Mouse (Mus musculus): ENCODE measurements around the gene Sox5. TPM values are rescaled to one million over a fixed set of nuclear protein-coding genes. Genes with fewer than 3 reads are reported as not detected.

The Sox5 gene
- polyA plus RNA-seq, 2 experiments, result 1.6 to 1.7 TPM

DNA sequence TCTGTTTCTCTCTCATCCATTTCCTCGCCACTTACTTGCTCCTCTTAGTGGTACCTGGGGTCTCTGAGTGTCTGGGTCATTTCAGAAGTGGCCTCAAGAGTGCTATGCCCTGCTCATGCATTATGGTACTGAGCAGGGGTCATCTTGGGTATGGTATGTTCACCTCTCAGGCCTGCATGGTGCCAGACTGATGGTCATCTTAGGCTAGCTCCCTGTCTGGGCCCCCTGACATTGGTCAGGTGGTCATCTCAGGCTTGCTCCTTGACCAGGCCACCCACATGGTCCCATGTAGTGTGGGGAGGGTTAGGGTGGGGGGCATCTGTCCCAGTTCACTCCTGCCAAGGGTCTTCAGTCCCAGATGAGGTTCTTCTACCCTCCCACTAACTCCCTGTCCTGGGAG lies 21.3 kb upstream of the Sox5 start:
- DNase-seq (ENCODE audit: low read depth in 3 of 3, low spot score in 3 of 3) (no peak), ATAC-seq (ENCODE audit: insufficient read depth) (no peak)
- Histone ChIP-seq H3K4me3 (ENCODE audit: insufficient read depth in 1 of 2, low read depth in 2 of 2, low read length in 2 of 2) (no peak overlapping the region), H3K9me3 (ENCODE audit: control insufficient read depth, low read length) (no peaks in the 10 kb centered on the region), H3K9ac (replicated peaks) (no peak overlapping the region), H3K27ac (no peak overlapping the region), H3K27me3 (ENCODE audit: control insufficient read depth, insufficient read depth, low read length) (no peaks in the 10 kb centered on the region), H3K4me2 (ENCODE audit: low read depth) (no peak overlapping the region), H3K36me3 (replicated peaks; ENCODE audit: control insufficient read depth, insufficient read depth, low read depth) (no peaks in the 10 kb centered on the region), H3K4me1 (replicated peaks; ENCODE audit: control insufficient read depth in 2 of 2, insufficient read depth in 2 of 2, low read length in 1 of 2) (no peaks in the 10 kb centered on the region)
- WGBS (ENCODE audit: insufficient replicate concordance), result 52% methylated on average over 1 of the region's 1 CpGs
- no peak for TF ChIP-seq EP300 (IDR thresholded peaks at IDR 0.05; ENCODE audit: low read depth)
- no peak for TF ChIP-seq CTCF (IDR thresholded peaks at IDR 0.05; ENCODE audit: low read depth)

DNA sequence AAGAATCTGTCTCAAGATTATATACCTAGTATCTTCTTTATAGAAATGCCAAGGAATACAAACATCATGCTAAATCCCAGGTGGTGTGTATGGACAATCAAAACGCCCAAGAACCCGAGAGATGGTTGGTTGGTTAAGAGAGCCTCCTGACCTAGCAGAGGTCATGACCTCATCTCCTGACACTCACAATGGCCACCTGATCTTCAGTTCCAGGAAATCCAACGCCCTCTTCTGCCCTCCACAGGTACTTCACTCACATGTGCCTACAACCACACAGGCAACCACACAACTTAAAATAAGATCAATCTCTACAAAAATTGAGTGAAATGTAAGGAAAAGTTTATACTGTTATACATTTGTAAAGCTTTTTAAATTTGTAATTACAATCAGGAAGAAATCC lies 12.6 kb upstream of the Sox5 start:
- H3K27ac ChIP-seq, result no peak overlapping the region
- no peaks in the 10 kb centered on the region for H3K36me3 ChIP-seq (replicated peaks; ENCODE audit: control insufficient read depth, insufficient read depth, low read depth)
- ATAC-seq (ENCODE audit: insufficient read depth), result no peak
- H3K4me3 ChIP-seq (ENCODE audit: insufficient read depth in 1 of 2, low read depth in 2 of 2, low read length in 2 of 2), result no peak overlapping the region
- 67% methylated on average over 3 of the region's 3 CpGs for WGBS (ENCODE audit: insufficient replicate concordance)
- no peaks in the 10 kb centered on the region for H3K27me3 ChIP-seq (ENCODE audit: control insufficient read depth, insufficient read depth, low read length)
- DNase-seq (ENCODE audit: low read depth in 3 of 3, low spot score in 3 of 3), result no peak
- H3K4me2 ChIP-seq (ENCODE audit: low read depth), result no peak overlapping the region
- no peaks in the 10 kb centered on the region for H3K9me3 ChIP-seq (ENCODE audit: control insufficient read depth, low read length)
- H3K4me1 ChIP-seq (replicated peaks; ENCODE audit: control insufficient read depth in 2 of 2, insufficient read depth in 2 of 2, low read length in 1 of 2), result peaks cover 0 to 7% of the 10 kb centered on the region in 2 experiments; a peak in 1 of 4 replicates
- no peak for TF ChIP-seq EP300 (IDR thresholded peaks at IDR 0.05; ENCODE audit: low read depth)
- TF ChIP-seq CTCF (IDR thresholded peaks at IDR 0.05; ENCODE audit: low read depth), result no peak
- H3K9ac ChIP-seq (replicated peaks), result no peak overlapping the region

DNA sequence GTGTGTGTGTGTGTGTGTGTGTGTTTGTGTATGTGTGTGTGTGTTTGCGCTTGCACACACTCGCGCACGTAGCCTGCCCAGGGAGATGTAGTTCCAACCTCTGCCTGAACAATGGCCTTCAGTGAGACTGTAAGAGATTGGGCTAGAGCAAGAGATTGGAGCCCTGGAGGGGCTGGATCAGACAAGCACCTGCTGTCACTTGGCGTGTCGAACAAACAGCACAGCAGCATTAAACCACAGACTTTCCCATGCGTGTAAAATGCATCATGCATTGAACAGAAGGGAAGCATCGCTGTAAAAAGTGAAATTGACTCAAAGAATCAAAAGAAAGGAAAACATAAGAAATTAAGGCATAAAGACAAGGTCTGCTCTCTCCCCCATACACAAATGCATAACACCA lies 11.1 kb upstream of the Sox5 start:
- H3K9ac ChIP-seq (replicated peaks), result no peak overlapping the region
- no peaks in the 10 kb centered on the region for H3K36me3 ChIP-seq (replicated peaks; ENCODE audit: control insufficient read depth, insufficient read depth, low read depth)
- peaks cover 0 to 7% of the 10 kb centered on the region in 2 experiments; a peak in 1 of 4 replicates for H3K4me1 ChIP-seq (replicated peaks; ENCODE audit: control insufficient read depth in 2 of 2, insufficient read depth in 2 of 2, low read length in 1 of 2)
- TF ChIP-seq CTCF (IDR thresholded peaks at IDR 0.05; ENCODE audit: low read depth) (no peak), EP300 (IDR thresholded peaks at IDR 0.05; ENCODE audit: low read depth) (no peak)
- WGBS (ENCODE audit: insufficient replicate concordance), result 75% methylated on average over 8 of the region's 8 CpGs
- H3K27ac ChIP-seq, result no peak overlapping the region
- no peak overlapping the region for H3K4me2 ChIP-seq (ENCODE audit: low read depth)
- no peaks in the 10 kb centered on the region for H3K27me3 ChIP-seq (ENCODE audit: control insufficient read depth, insufficient read depth, low read length)
- DNase-seq (ENCODE audit: low read depth in 3 of 3, low spot score in 3 of 3) (no peak), ATAC-seq (ENCODE audit: insufficient read depth) (no peak)
- H3K4me3 ChIP-seq (ENCODE audit: insufficient read depth in 1 of 2, low read depth in 2 of 2, low read length in 2 of 2), result no peak overlapping the region
- H3K9me3 ChIP-seq (ENCODE audit: control insufficient read depth, low read length), result no peaks in the 10 kb centered on the region

DNA sequence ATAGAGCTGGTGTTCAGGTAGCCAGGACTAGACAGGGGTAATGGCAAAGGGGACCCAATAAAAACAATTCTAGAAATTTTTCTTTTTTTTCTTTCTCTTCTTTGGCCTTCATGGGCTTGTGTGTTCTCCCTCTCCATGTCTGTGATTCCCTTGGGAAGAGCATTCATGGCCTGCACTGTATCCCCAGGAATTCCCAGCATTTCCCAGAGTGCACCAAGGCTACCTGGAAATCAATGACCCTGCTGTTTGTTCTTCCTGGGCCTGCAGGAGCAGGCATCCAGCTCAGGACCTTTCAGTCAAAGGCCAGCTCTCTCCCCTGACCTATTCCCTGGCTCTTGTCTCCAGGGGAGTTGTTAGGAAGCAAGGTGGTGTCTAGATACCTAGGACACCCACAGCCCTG lies 1.5 kb upstream of the Sox5 start:
- Histone ChIP-seq H3K27me3 (ENCODE audit: control insufficient read depth, insufficient read depth, low read length) (peaks cover 21% of the 10 kb centered on the region), H3K9me3 (ENCODE audit: control insufficient read depth, low read length) (no peaks in the 10 kb centered on the region), H3K27ac (no peak overlapping the region), H3K4me3 (ENCODE audit: insufficient read depth in 1 of 2, low read depth in 2 of 2, low read length in 2 of 2) (no peak overlapping the region), H3K4me2 (ENCODE audit: low read depth) (no peak overlapping the region), H3K36me3 (replicated peaks; ENCODE audit: control insufficient read depth, insufficient read depth, low read depth) (no peaks in the 10 kb centered on the region), H3K9ac (replicated peaks) (no peak overlapping the region), H3K4me1 (replicated peaks; ENCODE audit: control insufficient read depth in 2 of 2, insufficient read depth in 2 of 2, low read length in 1 of 2) (no peaks in the 10 kb centered on the region)
- ATAC-seq (ENCODE audit: insufficient read depth) (0 out of 2 replicates have a peak, but pooled peaks have one; percentile 20), DNase-seq (ENCODE audit: low read depth in 3 of 3, low spot score in 3 of 3) (peak in 1 of 3 experiments; percentile 12)
- TF ChIP-seq CTCF (IDR thresholded peaks at IDR 0.05; ENCODE audit: low read depth), result no peak
- no peak for TF ChIP-seq EP300 (IDR thresholded peaks at IDR 0.05; ENCODE audit: low read depth)

GRCm38 (mm10) chr6:144782866-144783265 lies 1.1 kb upstream of the Sox5 start:
- peak; percentile 27; the same call in 1 of the 2 replicates for ATAC-seq (ENCODE audit: insufficient read depth)
- Histone ChIP-seq H3K4me3 (ENCODE audit: insufficient read depth in 1 of 2, low read depth in 2 of 2, low read length in 2 of 2) (peak overlapping the region; percentile 51 to 52; a peak in 1 of 4 replicates), H3K27ac (no peak overlapping the region), H3K9ac (replicated peaks) (no peak overlapping the region), H3K9me3 (ENCODE audit: control insufficient read depth, low read length) (no peaks in the 10 kb centered on the region), H3K4me1 (replicated peaks; ENCODE audit: control insufficient read depth in 2 of 2, insufficient read depth in 2 of 2, low read length in 1 of 2) (no peaks in the 10 kb centered on the region), H3K36me3 (replicated peaks; ENCODE audit: control insufficient read depth, insufficient read depth, low read depth) (no peaks in the 10 kb centered on the region), H3K4me2 (ENCODE audit: low read depth) (peak overlapping the region; percentile 61), H3K27me3 (ENCODE audit: control insufficient read depth, insufficient read depth, low read length) (peaks cover 21% of the 10 kb centered on the region)
- DNase-seq (ENCODE audit: low read depth in 3 of 3, low spot score in 3 of 3), result no peak
- TF ChIP-seq CTCF (IDR thresholded peaks at IDR 0.05; ENCODE audit: low read depth), result no peak
- TF ChIP-seq EP300 (IDR thresholded peaks at IDR 0.05; ENCODE audit: low read depth), result no peak
- WGBS (ENCODE audit: insufficient replicate concordance), result 18% methylated on average over 12 of the region's 12 CpGs

All from liver, embryonic 14.5 days (tissue).